Mouse (Mus musculus) midbrain, embryonic 14.5 days (tissue): Measurements from ENCODE around the gene Mindy2. TPM values are rescaled to one million over a fixed set of nuclear protein-coding genes. Genes with fewer than 3 reads are reported as not detected.

ENCODE experiments used
- ATAC-seq: fragments of 200-750 bp; cut with Nextera tagmentation; 2 replicates; pipeline ENCODE4 v1.8.0; 2017; ENCODE audit warnings: moderate number of reproducible peaks, moderate library complexity; ENCODE audit not compliant: low FRiP score, low TSS enrichment
- DNase-seq: peaks from one replicate; pipeline ENCODE4 v3.0.0-alpha.2; 2015
- H3K27ac ChIP-seq: fragments of 300-500 bp; sonication (generic); replicated peaks from 2 replicates; pipeline ENCODE4 v1.5.1; 2014; ENCODE audit warnings: mild to moderate bottlenecking, low read depth, low read length, moderate library complexity
- H3K27me3 ChIP-seq: fragments of 300-500 bp; sonication (generic); 2 replicates; pipeline ENCODE4 v1.6.1; 2014; ENCODE audit warnings: low read length, control low read depth, mixed read lengths; ENCODE audit not compliant: control insufficient read depth, insufficient read depth
- H3K36me3 ChIP-seq: fragments of 300-500 bp; sonication (generic); 2 replicates; pipeline ENCODE4 v1.6.1; 2014; ENCODE audit warnings: low read length, control low read depth; ENCODE audit not compliant: control insufficient read depth, insufficient read depth
- H3K4me1 ChIP-seq: fragments of 300-500 bp; sonication (generic); 2 replicates; pipeline ENCODE4 v1.6.1; 2014; ENCODE audit warnings: mild to moderate bottlenecking, antibody characterized with exemption, low read length, control low read depth; ENCODE audit not compliant: control insufficient read depth, insufficient read depth
- H3K4me2 ChIP-seq: fragments of 300-500 bp; sonication (generic); 2 replicates; pipeline ENCODE4 v1.6.1; 2014; ENCODE audit warnings: mild to moderate bottlenecking, low read length, moderate library complexity
- H3K4me3 ChIP-seq: fragments of 300-500 bp; sonication (generic); replicated peaks from 2 replicates; pipeline ENCODE4 v1.5.1; 2014; ENCODE audit warnings: low read depth, low read length
- H3K9ac ChIP-seq: fragments of 300-500 bp; sonication (generic); replicated peaks from 2 replicates; pipeline ENCODE4 v1.6.1; 2014; ENCODE audit warnings: mild to moderate bottlenecking, low read length, moderate library complexity
- H3K9me3 ChIP-seq: fragments of 300-500 bp; sonication (generic); 2 replicates; pipeline ENCODE4 v1.6.1; 2016; ENCODE audit warnings: low read length, control low read depth, mixed read lengths; ENCODE audit not compliant: control insufficient read depth
- WGBS: fragments of 180-500 bp; shearing (Covaris S2); extraction: QIAGEN DNeasy Blood & Tissue Kit; methylation state at CpG from one replicate; pipeline ENCODE4 v1.1.7; 2014; 5-methylcytosine and 5-hydroxymethylcytosine counted together
- polyA plus RNA-seq: library from polyadenylated mRNA; unstranded; fragments of >200 nt; fragmentation: Nextera tagmentation; extraction: Ambion mirVana; gene quantifications from 2 replicates; pipeline ENCODE4 v1.2.1, GENCODE M21; 2014

Gene Mindy2
- polyA plus RNA-seq, 1 experiment from 2014 or later, result 23.0 TPM

DNA sequence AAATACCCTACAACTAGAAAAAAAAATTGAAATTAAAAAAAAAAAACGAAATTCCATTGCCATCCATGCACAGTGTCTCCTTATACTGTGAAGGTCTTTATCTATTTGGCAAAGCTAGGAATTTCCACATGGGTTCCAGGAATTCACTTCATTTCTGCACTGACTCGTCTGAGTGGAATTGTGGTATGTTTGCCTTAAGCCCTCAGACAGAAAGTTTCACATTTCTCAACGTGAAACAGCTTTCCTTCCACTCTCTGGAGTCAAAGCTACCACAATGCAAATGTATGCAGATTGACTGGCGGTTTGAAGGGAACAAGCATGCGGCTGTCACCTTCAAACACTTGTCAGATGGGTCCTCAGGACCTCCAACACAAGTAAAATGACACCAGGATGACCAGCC is 25.3 kb downstream of the Mindy2 start:
- Histone ChIP-seq H3K4me1 (no peaks in the 10 kb centered on the region), H3K9me3 (no peaks in the 10 kb centered on the region), H3K27me3 (no peaks in the 10 kb centered on the region), H3K9ac (no peak overlapping the region), H3K27ac (no peak overlapping the region), H3K36me3 (0 out of 2 replicates have a peak, but pooled peaks cover 2% of the 10 kb centered on the region), H3K4me3 (no peak overlapping the region), H3K4me2 (no peak overlapping the region)
- DNase-seq, result no peak
- 27% methylated on average over 5 of the region's 5 CpGs for WGBS
- ATAC-seq, result no peak

- ATAC-seq (no peak), DNase-seq (no peak)
- Histone ChIP-seq H3K4me3 (no peak overlapping the region), H3K9ac (no peak overlapping the region), H3K27me3 (no peaks in the 10 kb centered on the region), H3K36me3 (peaks cover 8% of the 10 kb centered on the region; the same call in 1 of the 2 replicates), H3K4me1 (no peaks in the 10 kb centered on the region), H3K4me2 (no peak overlapping the region), H3K27ac (no peak overlapping the region), H3K9me3 (no peaks in the 10 kb centered on the region)
- 92% methylated on average over 2 of the region's 2 CpGs for WGBS
Observed at GRCm38 (mm10) chr9:70629711-70630110, 27.3 kb downstream of the Mindy2 start.

GRCm38 (mm10) chr9:70611026-70611673 is 45.8 kb downstream of the Mindy2 start:
- DNase-seq (no peak), ATAC-seq (no peak)
- no peaks in the 10 kb centered on the region for H3K9me3 ChIP-seq
- H3K4me2 ChIP-seq, result no peak overlapping the region
- no peak overlapping the region for H3K27ac ChIP-seq
- H3K9ac ChIP-seq, result no peak overlapping the region
- H3K36me3 ChIP-seq, result peaks cover 41% of the 10 kb centered on the region
- H3K27me3 ChIP-seq, result no peaks in the 10 kb centered on the region
- H3K4me3 ChIP-seq, result no peak overlapping the region
- 77% methylated on average over 3 of the region's 3 CpGs for WGBS
- no peaks in the 10 kb centered on the region for H3K4me1 ChIP-seq

DNA sequence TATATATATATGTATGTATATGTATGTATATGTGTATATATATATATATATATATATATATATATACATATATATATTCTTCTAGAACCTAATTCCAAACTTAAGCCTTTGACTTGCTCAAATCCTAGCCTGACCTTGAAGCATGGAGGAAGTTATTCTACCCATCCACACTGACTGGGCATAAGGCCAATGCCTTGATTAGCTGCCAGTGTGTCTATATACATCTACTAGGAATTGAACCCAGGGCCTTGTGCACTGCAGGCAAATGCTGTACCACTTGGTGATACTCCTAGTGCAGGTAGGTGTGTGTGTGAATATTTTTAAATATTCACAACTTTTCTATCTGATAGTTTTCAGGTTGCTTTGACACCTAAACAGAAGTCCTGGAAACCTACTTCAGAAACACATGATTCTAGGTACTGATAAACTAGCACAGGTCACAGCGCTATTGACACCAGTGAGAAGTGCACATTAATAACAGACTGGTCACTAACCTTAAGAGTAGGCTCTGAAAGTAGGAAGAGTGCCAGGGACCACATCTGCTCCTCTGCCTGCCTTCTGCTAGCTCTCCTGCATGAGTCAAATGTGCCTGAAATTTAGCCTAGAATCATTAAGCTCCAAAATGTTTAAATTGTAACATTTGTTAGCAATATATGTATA is 54.7 kb downstream of the Mindy2 start:
- Histone ChIP-seq H3K9ac (no peak overlapping the region), H3K4me3 (no peak overlapping the region), H3K4me2 (no peak overlapping the region), H3K27ac (no peak overlapping the region), H3K9me3 (no peaks in the 10 kb centered on the region), H3K36me3 (peaks cover 37% of the 10 kb centered on the region), H3K4me1 (no peaks in the 10 kb centered on the region), H3K27me3 (no peaks in the 10 kb centered on the region)
- peak; percentile 14 for DNase-seq
- no peak for ATAC-seq
- 97% methylated on average over 1 of the region's 1 CpGs for WGBS

DNA sequence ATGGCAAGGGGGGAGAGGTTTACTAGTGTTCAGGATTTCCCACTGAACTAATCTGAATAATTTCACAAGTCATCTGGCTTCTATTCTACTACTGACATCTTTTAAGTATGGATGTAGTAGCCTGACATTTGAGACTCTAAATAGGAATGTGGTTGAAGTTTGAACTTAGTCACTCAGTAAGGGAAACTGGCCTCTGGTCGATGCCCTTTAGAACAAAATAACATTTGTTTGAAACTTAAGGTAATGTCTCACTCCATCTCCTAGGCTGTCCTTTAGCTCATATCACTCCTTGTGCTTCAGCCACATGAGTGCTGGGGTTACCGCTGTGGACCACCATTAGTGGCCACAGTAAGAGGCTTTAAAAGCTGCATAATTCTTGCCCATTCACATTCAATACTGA is 58.7 kb downstream of the Mindy2 start:
- DNase-seq (no peak), ATAC-seq (no peak)
- no peak overlapping the region for H3K4me3 ChIP-seq
- H3K9me3 ChIP-seq, result no peaks in the 10 kb centered on the region
- H3K27me3 ChIP-seq, result no peaks in the 10 kb centered on the region
- no peak overlapping the region for H3K9ac ChIP-seq
- peaks cover 34% of the 10 kb centered on the region for H3K36me3 ChIP-seq
- no peak overlapping the region for H3K4me2 ChIP-seq
- H3K4me1 ChIP-seq, result no peaks in the 10 kb centered on the region
- 95% methylated on average over 2 of the region's 2 CpGs for WGBS
- H3K27ac ChIP-seq, result no peak overlapping the region

- ATAC-seq, result no peak
- Histone ChIP-seq H3K4me1 (no peaks in the 10 kb centered on the region), H3K4me2 (no peak overlapping the region), H3K4me3 (no peak overlapping the region), H3K9me3 (no peaks in the 10 kb centered on the region), H3K36me3 (peaks cover 76% of the 10 kb centered on the region), H3K27me3 (no peaks in the 10 kb centered on the region), H3K9ac (no peak overlapping the region), H3K27ac (no peak overlapping the region)
- 73% methylated on average over 9 of the region's 9 CpGs for WGBS
- DNase-seq, result no peak
Observed at GRCm38 (mm10) chr9:70591486-70591885, 65.5 kb downstream of the Mindy2 start.

GRCm38 (mm10) chr9:70590775-70591174 is 66.2 kb downstream of the Mindy2 start:
- no peak for ATAC-seq
- DNase-seq, result no peak
- Histone ChIP-seq H3K27ac (no peak overlapping the region), H3K36me3 (peaks cover 83% of the 10 kb centered on the region), H3K4me1 (no peaks in the 10 kb centered on the region), H3K4me3 (no peak overlapping the region), H3K9me3 (no peaks in the 10 kb centered on the region), H3K9ac (no peak overlapping the region), H3K27me3 (no peaks in the 10 kb centered on the region), H3K4me2 (no peak overlapping the region)
- WGBS, result 95% methylated on average over 4 of the region's 4 CpGs

- DNase-seq (no peak), ATAC-seq (no peak)
- no peaks in the 10 kb centered on the region for H3K4me1 ChIP-seq
- H3K36me3 ChIP-seq, result peaks cover 88% of the 10 kb centered on the region
- no peaks in the 10 kb centered on the region for H3K27me3 ChIP-seq
- H3K27ac ChIP-seq, result no peak overlapping the region
- no peak overlapping the region for H3K4me3 ChIP-seq
- H3K9ac ChIP-seq, result no peak overlapping the region
- H3K9me3 ChIP-seq, result no peaks in the 10 kb centered on the region
- no peak overlapping the region for H3K4me2 ChIP-seq
- 99% methylated on average over 5 of the region's 5 CpGs for WGBS
Observed at GRCm38 (mm10) chr9:70587171-70587570, 69.8 kb downstream of the Mindy2 start.

- Histone ChIP-seq H3K4me2 (no peak overlapping the region), H3K36me3 (peaks cover 87% of the 10 kb centered on the region), H3K9ac (no peak overlapping the region), H3K9me3 (no peaks in the 10 kb centered on the region), H3K4me3 (no peak overlapping the region), H3K27ac (no peak overlapping the region), H3K27me3 (no peaks in the 10 kb centered on the region), H3K4me1 (no peaks in the 10 kb centered on the region)
- ATAC-seq, result no peak
- DNase-seq, result no peak
- WGBS, result 95% methylated on average over 5 of the region's 5 CpGs
Observed at GRCm38 (mm10) chr9:70585172-70585571, 71.8 kb downstream of the Mindy2 start.
